Mouse (Mus musculus) megakaryocyte, adult 5-6 weeks (primary cell): ENCODE measurements around the gene Tysnd1. TPM values are rescaled to one million over a fixed set of nuclear protein-coding genes. Genes with fewer than 3 reads are reported as not detected.
A peak's percentile ranks its signal among the peaks of the same experiment; 100 is the strongest.

ENCODE experiments used
- ATAC-seq: 2 replicates; pipeline ENCODE4 v1.8.0; 2016; ENCODE audit warnings: mild to moderate bottlenecking, inconsistent platforms; ENCODE audit not compliant: poor library complexity, severe bottlenecking
- total RNA-seq, 2 experiments: library from RNA; stranded (forward) in 1 of 2; stranded (reverse) in 1 of 2; fragments of 153-499, 151-499 nt in 1 of 2; fragments of 221-1000, 200-1000 nt in 1 of 2; gene quantifications; 2 replicates each; pipeline versions ENCODE4 v1.2.3 to v1.2.4; 2015 to 2017

Gene Tysnd1
- total RNA-seq (2015) (11.4 and 12.9 TPM in 2 replicates), total RNA-seq (2017) (8.2 and 13.1 TPM in 2 replicates)

DNA sequence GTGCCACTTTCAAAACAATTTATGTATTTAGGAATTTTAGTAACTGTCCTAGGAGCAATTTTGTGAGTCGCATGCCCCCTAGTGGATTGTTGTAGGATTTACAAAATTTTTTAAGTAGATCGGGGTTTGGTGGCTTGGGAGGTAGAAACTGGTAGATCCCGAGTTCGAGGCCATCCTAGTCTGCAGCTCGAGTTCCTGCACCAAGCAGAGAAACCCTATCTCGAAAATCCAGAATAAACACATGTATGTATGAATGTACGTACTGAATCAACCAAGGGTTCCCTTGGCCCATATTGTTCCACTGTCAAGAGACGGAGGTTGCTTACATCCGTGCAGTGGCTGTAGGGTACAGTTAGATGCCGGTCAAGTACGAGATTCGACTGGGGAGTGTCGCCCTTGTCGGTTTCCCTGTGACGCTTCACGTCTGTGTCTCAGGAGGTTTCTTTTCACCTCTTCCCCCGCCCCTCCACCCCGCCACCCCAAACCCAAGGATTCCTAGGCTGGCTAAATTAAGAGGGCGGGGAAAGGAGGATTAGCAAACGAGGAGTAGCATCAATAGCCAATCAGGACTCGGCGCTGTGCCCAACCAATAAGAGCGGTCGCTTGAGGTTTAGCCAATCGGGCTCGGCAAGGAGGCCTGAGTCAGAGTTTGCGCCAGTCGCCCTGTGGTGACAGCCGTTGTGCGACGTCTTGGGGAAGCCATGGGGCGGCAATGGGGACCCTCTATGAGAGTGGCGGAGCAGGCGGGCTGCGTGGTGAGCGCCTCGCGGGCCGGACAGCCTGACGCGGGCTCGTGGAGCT is at the start of gene Tysnd1:
TSS of gene Tysnd1 (plus strand) at position 645 of the 801 bp plus-strand sequence.
- peak; percentile 98 for ATAC-seq

GRCm38 (mm10) chr10:61646557-61646956 is 48.8 kb upstream of the Tysnd1 start:
- no peak for ATAC-seq

GRCm38 (mm10) chr10:61647790-61648736 is 47.3 kb upstream of the Tysnd1 start, which contains the start of gene Ppa1:
Ppa1 (plus strand) TSS chr10:61648552.
- ATAC-seq, result peak; percentile 91

- ATAC-seq, result peak; percentile 19
Measured at GRCm38 (mm10) chr10:61648737-61649645, 46.3 kb upstream of the Tysnd1 start.

- ATAC-seq, result no peak
Measured at GRCm38 (mm10) chr10:61654105-61654504, 41.2 kb upstream of the Tysnd1 start.

GRCm38 (mm10) chr10:61654691-61655090 is 40.6 kb upstream of the Tysnd1 start:
- ATAC-seq, result no peak

DNA sequence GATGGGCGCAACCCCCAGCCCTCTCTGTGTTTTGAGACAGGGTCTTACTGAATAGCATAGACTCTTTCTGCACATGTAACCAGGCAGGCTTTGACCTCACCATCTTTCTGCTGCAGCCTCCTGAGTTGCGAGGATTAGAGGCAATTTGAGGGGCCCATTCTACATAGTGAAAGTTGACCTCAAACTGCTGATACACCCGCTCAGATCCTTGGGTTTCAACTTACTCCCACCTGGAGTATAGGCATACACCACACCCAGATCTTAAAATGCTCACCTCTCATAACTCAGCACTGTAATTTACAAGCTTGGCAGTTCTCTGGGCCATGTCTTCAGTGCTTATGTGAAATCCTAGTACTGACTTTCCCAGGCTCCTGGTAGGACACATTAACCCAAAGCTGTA is 40.1 kb upstream of the Tysnd1 start:
- no peak for ATAC-seq

GRCm38 (mm10) chr10:61656928-61657882 is 38.1 kb upstream of the Tysnd1 start:
- no peak for ATAC-seq

DNA sequence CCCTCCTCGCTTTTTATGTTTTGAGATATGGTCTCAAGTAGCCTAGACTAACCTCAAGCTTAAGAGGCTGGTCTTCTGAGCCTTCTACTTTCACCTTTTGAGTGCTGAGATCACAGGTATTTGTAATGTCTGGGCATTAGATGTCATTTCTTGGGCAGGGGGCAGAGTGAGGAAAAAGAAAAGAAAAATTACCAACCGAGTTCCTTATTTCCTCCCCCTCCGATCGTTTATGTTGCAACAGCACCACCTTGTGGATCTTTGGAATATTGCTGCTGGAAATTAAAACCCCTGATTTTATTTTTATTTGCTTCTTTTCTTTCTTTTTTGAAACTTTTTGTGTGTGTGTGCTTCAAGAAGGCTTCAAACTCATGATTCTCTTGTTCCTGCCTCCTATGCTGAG is 37.3 kb upstream of the Tysnd1 start:
- ATAC-seq, result peak; percentile 90

DNA sequence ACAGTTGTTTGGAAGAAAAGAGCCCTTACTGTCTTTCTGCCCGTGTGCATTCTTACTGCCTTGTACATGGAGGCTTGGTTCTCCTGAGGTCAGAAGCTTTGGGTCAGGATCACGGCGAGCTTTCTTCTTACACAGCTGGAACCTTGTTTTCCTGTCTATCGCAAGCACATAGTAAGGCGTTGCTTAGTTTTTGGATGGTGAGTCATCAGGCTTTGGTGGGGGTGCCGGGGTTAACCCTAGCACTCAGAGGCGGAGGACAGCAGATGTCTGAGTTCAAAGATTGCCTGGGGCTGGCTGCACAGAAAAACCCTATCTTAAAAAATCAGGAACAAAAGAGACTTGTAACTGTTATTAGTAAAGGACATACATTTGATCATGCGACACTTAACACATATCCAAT is 33.4 kb upstream of the Tysnd1 start:
- ATAC-seq, result no peak

GRCm38 (mm10) chr10:61662391-61662988 is 32.8 kb upstream of the Tysnd1 start:
- no peak for ATAC-seq

DNA sequence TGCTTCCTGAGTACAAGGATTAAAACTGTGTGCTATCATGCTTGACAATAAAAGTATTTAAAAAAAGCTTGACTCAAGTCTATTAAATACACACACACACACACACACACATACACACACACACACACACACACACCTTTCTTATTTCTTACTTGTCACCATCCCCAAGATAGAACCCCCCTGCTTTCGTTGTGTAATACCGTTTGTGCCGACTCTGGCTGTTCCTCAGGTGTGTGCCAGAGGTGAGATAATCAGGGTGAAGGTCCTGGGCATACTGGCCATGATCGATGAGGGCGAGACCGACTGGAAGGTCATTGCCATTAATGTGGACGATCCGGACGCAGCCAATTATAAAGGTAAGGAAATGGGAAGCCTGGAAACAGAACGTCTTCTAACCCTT is 30.2 kb upstream of the Tysnd1 start:
- no peak for ATAC-seq

DNA sequence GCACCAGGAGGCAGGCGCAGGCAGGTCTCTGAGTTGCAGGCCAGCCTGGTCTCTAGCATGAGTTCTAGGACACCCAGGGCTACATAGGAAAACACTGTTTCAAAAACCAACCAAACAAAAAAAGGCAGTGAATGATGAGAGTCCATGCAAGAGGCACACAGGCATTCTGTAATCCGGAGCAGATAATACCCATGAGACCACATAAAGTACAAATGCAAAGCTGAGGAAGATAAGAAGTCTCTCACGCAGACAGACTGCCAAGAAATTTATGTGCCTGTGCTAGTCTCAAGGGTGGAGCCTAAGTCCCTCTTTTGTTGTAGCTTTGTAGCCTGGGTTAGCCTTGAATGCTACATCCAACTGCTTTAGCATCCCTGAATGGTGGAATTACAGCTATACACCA is 29.7 kb upstream of the Tysnd1 start:
- no peak for ATAC-seq

DNA sequence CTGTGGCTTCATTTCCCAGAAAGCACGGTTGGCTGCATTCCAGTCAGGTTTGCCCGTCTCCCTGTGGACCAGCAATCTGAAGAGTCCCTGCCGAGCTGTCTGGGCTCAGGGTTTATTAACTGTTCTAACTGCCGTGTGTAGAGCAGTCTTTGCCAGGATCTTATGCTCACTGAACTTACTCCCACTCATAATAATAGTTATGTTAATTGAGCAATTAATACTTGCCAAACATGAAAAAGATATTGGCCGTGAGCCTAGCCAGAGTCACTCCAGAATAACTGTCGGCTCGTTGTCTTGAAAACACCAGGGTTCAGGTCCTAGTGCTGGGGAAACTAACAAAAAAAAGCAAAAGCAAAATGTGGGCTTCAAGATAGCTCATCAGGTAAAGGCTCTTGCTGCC is 26.0 kb upstream of the Tysnd1 start:
- ATAC-seq, result no peak

DNA sequence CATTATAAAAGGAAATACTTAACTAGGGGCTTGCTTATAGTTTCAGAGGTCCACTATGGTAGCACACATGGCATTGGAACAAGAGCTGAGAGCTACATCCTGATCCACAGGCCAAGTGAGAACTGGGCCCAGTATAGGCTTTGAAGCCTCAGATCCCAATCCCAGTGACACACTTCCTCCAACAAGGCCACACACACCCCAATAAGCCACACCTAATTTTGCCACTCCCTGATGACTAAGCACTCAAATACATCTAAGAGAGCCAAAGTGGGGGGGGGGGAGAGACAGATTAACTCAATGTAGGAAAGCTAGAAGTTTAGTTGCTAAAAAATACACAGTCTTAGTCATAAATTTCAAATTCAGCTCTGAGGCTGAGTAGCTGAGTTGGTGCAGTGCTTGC is 25.4 kb upstream of the Tysnd1 start:
- ATAC-seq, result peak; percentile 54

DNA sequence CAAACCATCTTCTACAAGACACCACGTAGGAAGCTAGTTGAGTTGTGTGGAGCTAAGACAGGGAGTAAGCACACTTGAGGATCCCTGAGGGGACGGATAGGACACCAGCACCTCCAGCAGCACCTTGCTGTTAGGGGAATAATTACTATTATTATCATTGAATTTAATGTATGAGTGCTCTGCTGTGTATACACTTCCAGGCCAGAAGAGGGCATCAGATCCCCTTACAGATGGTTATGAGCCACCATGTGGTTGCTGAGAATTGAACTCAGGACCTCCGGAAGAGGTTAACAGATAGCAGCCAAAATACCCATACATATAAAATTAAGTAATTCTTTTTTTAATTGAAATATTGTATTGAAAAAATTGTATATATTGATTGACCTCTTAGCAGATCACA is 24.6 kb upstream of the Tysnd1 start:
- no peak for ATAC-seq

GRCm38 (mm10) chr10:61675935-61676334 is 19.4 kb upstream of the Tysnd1 start:
- ATAC-seq, result no peak

- ATAC-seq, result no peak
Measured at GRCm38 (mm10) chr10:61679545-61679944, 15.8 kb upstream of the Tysnd1 start.
